Mouse (Mus musculus) forebrain, embryonic 15.5 days (tissue): ENCODE measurements at regions not wholly inside any gene's neighbourhood (a gene's known extent, or its start where the extent isn't known, plus 50 kb on each side); places are given as distances from the start of the nearest gene placed in this dataset.

Source experiments
- ATAC-seq: fragments of 200-750 bp; cut with Nextera tagmentation; replicated peaks from 2 replicates; pipeline ENCODE4 v1.8.0; 2017; ENCODE audit warnings: mild to moderate bottlenecking, moderate TSS enrichment, moderate library complexity
- H3K27ac ChIP-seq: fragments of 300-500 bp; sonication (generic); replicated peaks from 2 replicates; pipeline ENCODE4 v1.5.1; 2015; ENCODE audit warnings: mild to moderate bottlenecking, inconsistent platforms
- H3K27me3 ChIP-seq: fragments of 300-500 bp; sonication (generic); 2 replicates; pipeline ENCODE4 v1.6.1; 2015; ENCODE audit warnings: inconsistent platforms
- H3K36me3 ChIP-seq: fragments of 300-500 bp; sonication (generic); 2 replicates; pipeline ENCODE4 v1.6.1; 2015; ENCODE audit warnings: mild to moderate bottlenecking, inconsistent platforms
- H3K4me1 ChIP-seq: fragments of 300-500 bp; sonication (generic); 2 replicates; pipeline ENCODE4 v1.6.1; 2015; ENCODE audit warnings: inconsistent platforms
- H3K4me2 ChIP-seq: fragments of 300-500 bp; sonication (generic); replicated peaks from 2 replicates; pipeline ENCODE4 v1.6.1; 2015; ENCODE audit warnings: mild to moderate bottlenecking, inconsistent platforms
- H3K4me3 ChIP-seq: fragments of 300-500 bp; sonication (generic); 2 replicates; pipeline ENCODE4 v1.5.1; 2015; ENCODE audit warnings: mild to moderate bottlenecking, inconsistent platforms
- H3K9ac ChIP-seq: fragments of 300-500 bp; sonication (generic); replicated peaks from 2 replicates; pipeline ENCODE4 v1.6.1; 2015; ENCODE audit warnings: mild to moderate bottlenecking, inconsistent platforms
- H3K9me3 ChIP-seq: fragments of 300-500 bp; sonication (generic); 2 replicates; pipeline ENCODE4 v1.6.1; 2016; ENCODE audit warnings: inconsistent platforms
- WGBS: fragments of 180-500 bp; shearing (Covaris S2); methylation state at CpG from one replicate; pipeline ENCODE4 v1.1.7; 2015; ENCODE audit warnings: mixed read lengths; 5-methylcytosine and 5-hydroxymethylcytosine counted together

GRCm38 (mm10) chr3:48503996-48504395, 1253.1 kb downstream of the Pcdh18 start:
- no peak for ATAC-seq
- Histone ChIP-seq H3K9me3 (no peaks in the 10 kb centered on the region), H3K27me3 (no peaks in the 10 kb centered on the region), H3K36me3 (no peaks in the 10 kb centered on the region), H3K9ac (no peak overlapping the region), H3K27ac (no peak overlapping the region), H3K4me1 (no peaks in the 10 kb centered on the region), H3K4me3 (no peak overlapping the region), H3K4me2 (no peak overlapping the region)
- WGBS, result 86% methylated on average over 2 of the region's 2 CpGs

- no peak for ATAC-seq
- Histone ChIP-seq H3K9ac (no peak overlapping the region), H3K27ac (no peak overlapping the region), H3K36me3 (no peaks in the 10 kb centered on the region), H3K4me1 (no peaks in the 10 kb centered on the region), H3K4me2 (no peak overlapping the region), H3K27me3 (no peaks in the 10 kb centered on the region), H3K9me3 (no peaks in the 10 kb centered on the region), H3K4me3 (no peak overlapping the region)
Observed at GRCm38 (mm10) chr3:48464679-48465078, 1292.4 kb downstream of the Pcdh18 start.

- no peak overlapping the region for H3K4me3 ChIP-seq
- ATAC-seq, result no peak
- no peaks in the 10 kb centered on the region for H3K27me3 ChIP-seq
- no peaks in the 10 kb centered on the region for H3K9me3 ChIP-seq
- H3K27ac ChIP-seq, result no peak overlapping the region
- WGBS, result 88% methylated on average over 2 of the region's 2 CpGs
- H3K4me2 ChIP-seq, result no peak overlapping the region
- no peak overlapping the region for H3K9ac ChIP-seq
- H3K36me3 ChIP-seq, result no peaks in the 10 kb centered on the region
- H3K4me1 ChIP-seq, result no peaks in the 10 kb centered on the region
Observed at GRCm38 (mm10) chr3:48441938-48442337, 1315.2 kb downstream of the Pcdh18 start.

DNA sequence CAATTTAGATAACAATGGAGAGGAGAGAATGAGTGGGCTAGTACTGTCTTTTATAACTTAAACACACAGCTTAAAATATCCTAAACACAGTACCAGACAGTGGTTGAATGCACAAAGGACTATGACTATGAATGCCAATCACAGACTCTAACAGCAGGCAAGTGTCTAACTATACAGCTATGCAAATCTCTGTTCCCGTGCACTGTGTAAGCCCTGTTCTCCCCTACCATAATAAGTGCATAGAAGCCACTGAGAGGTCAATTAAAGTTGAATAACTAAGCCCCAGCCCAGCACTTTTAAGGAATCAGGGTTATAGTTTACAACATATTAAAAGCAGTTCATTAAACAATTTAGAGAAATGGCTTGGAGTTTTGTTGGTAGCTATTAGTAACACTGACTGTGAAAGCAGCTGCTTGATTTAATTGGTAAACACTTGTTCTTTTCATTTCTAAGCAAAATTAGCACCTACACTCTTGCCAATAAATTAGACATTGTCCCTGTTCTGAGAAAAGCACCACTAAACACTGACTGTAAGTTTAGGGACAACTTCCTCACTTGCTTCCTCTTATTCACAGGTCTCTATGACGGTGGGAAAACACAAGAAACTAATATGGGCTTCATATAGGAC, 1327.6 kb downstream of the Pcdh18 start:
- WGBS, result 19% methylated on average over 2 of the region's 2 CpGs
- Histone ChIP-seq H3K4me3 (no peak overlapping the region), H3K4me1 (peaks cover 8% of the 10 kb centered on the region), H3K9ac (no peak overlapping the region), H3K27me3 (no peaks in the 10 kb centered on the region), H3K36me3 (no peaks in the 10 kb centered on the region), H3K4me2 (no peak overlapping the region), H3K27ac (no peak overlapping the region), H3K9me3 (no peaks in the 10 kb centered on the region)
- peak; percentile 90 for ATAC-seq

DNA sequence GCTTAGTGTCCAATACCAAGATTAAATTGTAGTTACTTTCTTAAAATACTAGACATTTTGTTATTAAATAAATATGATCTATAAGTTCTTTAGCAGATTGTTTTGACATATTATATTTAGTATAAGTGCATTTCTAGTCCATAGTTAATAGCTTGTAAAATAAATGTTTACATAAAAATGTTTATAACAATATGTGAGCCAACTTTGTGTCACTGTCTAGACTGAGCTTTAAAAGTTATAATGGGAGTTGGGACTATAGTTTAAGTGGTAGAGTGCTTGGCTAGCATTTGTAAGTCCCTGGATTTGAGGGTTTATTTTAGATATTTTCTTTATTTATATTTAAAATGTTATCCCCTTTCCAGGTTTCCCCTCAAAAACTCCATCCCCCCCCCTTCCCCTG, 1367.3 kb downstream of the Pcdh18 start:
- no peak for ATAC-seq
- H3K27ac ChIP-seq, result no peak overlapping the region
- H3K36me3 ChIP-seq, result no peaks in the 10 kb centered on the region
- no peak overlapping the region for H3K4me3 ChIP-seq
- no peak overlapping the region for H3K4me2 ChIP-seq
- H3K9ac ChIP-seq, result no peak overlapping the region
- no peaks in the 10 kb centered on the region for H3K4me1 ChIP-seq
- no peaks in the 10 kb centered on the region for H3K27me3 ChIP-seq
- H3K9me3 ChIP-seq, result no peaks in the 10 kb centered on the region
